Mouse (Mus musculus) lung, postnatal 0 days (tissue): ENCODE measurements around the gene Otub1. TPM values are rescaled to one million over a fixed set of nuclear protein-coding genes. Genes with fewer than 3 reads are reported as not detected.

ENCODE experiments used
- ATAC-seq: fragments of 200-750 bp; cut with Nextera tagmentation; 2 replicates; pipeline ENCODE4 v1.8.0; 2017; ENCODE audit warnings: moderate library complexity
- DNase-seq: peaks from one replicate; pipeline ENCODE4 v3.0.0-alpha.2; 2016; ENCODE audit warnings: low spot score
- H3K27ac ChIP-seq: fragments of 300-500 bp; sonication (generic); 2 replicates; pipeline ENCODE4 v1.5.1; 2014; ENCODE audit warnings: antibody characterized with exemption, mild to moderate bottlenecking, low read length, mixed read lengths
- H3K27me3 ChIP-seq: fragments of 300-500 bp; sonication (generic); replicated peaks from 2 replicates; pipeline ENCODE4 v1.6.1; 2014; ENCODE audit warnings: low read length, mixed read lengths; ENCODE audit not compliant: insufficient read depth
- H3K36me3 ChIP-seq: fragments of 300-500 bp; sonication (generic); 2 replicates; pipeline ENCODE4 v1.6.1; 2014; ENCODE audit warnings: low read length, mixed read lengths; ENCODE audit not compliant: insufficient read depth
- H3K4me1 ChIP-seq: fragments of 300-500 bp; sonication (generic); 2 replicates; pipeline ENCODE4 v1.6.1; 2014; ENCODE audit warnings: antibody characterized with exemption, low read depth, low read length, mixed read lengths; ENCODE audit not compliant: insufficient read depth
- H3K4me2 ChIP-seq: fragments of 300-500 bp; sonication (generic); replicated peaks from 2 replicates; pipeline ENCODE4 v1.6.1; 2014; ENCODE audit warnings: low read depth, mild to moderate bottlenecking, low read length, moderate library complexity, mixed read lengths
- H3K4me3 ChIP-seq: fragments of 300-500 bp; sonication (generic); 2 replicates; pipeline ENCODE4 v1.5.1; 2014; ENCODE audit warnings: low read depth, low read length
- H3K9ac ChIP-seq: fragments of 300-500 bp; sonication (generic); replicated peaks from 2 replicates; pipeline ENCODE4 v1.6.1; 2014; ENCODE audit warnings: low read depth, mild to moderate bottlenecking
- H3K9me3 ChIP-seq: fragments of 300-500 bp; sonication (generic); 2 replicates; pipeline ENCODE4 v1.6.1; 2016; ENCODE audit warnings: low read length, mixed read lengths
- CTCF ChIP-seq: IDR thresholded peaks from 2 replicates; pipeline ENCODE4 v1.5.1; 2016; ENCODE audit warnings: antibody characterized with exemption, mild to moderate bottlenecking
- EP300 ChIP-seq: IDR thresholded peaks from 2 replicates; pipeline ENCODE4 v1.6.1; 2016; ENCODE audit warnings: antibody characterized with exemption, mild to moderate bottlenecking, control low read depth
- WGBS: fragments of 180-500 bp; shearing (Covaris S2); extraction: QIAGEN DNeasy Blood & Tissue Kit; methylation state at CpG from one replicate; pipeline ENCODE4 v1.1.7; 2014; 5-methylcytosine and 5-hydroxymethylcytosine counted together
- polyA plus RNA-seq: library from polyadenylated mRNA; unstranded; fragments of >200 nt; fragmentation: Nextera tagmentation; extraction: Ambion mirVana; gene quantifications from 2 replicates; pipeline ENCODE4 v1.2.1, GENCODE M21; 2015

Gene Otub1
- polyA plus RNA-seq, 1 experiment from 2014 or later, result 119 TPM

GRCm38 (mm10) chr19:7182273-7182949, 23.7 kb downstream of the Otub1 start:
- Histone ChIP-seq H3K27me3 (no peaks in the 10 kb centered on the region; the same call in 1 of the 2 replicates), H3K4me1 (peaks cover 8% of the 10 kb centered on the region; the same call in 1 of the 2 replicates), H3K36me3 (no peaks in the 10 kb centered on the region), H3K4me3 (peak overlapping the region; percentile 21), H3K4me2 (peak overlapping the region; percentile 60), H3K9ac (no peak overlapping the region), H3K27ac (no peak overlapping the region), H3K9me3 (no peaks in the 10 kb centered on the region)
- TF ChIP-seq CTCF (no peak), EP300 (no peak)
- WGBS, result 5% methylated on average over 23 of the region's 23 CpGs
- DNase-seq (peak; percentile 80), ATAC-seq (peak; percentile 86)

- TF ChIP-seq CTCF (no peak), EP300 (no peak)
- no peaks in the 10 kb centered on the region for H3K9me3 ChIP-seq
- no peak overlapping the region for H3K9ac ChIP-seq
- H3K4me2 ChIP-seq, result no peak overlapping the region
- DNase-seq (no peak), ATAC-seq (no peak)
- H3K36me3 ChIP-seq, result no peaks in the 10 kb centered on the region
- peaks cover 8% of the 10 kb centered on the region; the same call in 1 of the 2 replicates for H3K4me1 ChIP-seq
- no peak overlapping the region for H3K27ac ChIP-seq
- H3K4me3 ChIP-seq, result no peak overlapping the region
- WGBS, result 70% methylated on average over 7 of the region's 7 CpGs
- no peaks in the 10 kb centered on the region; the same call in 1 of the 2 replicates for H3K27me3 ChIP-seq
These were observed 24.6 kb downstream of the Otub1 start for GRCm38 (mm10) chr19:7181496-7181895.

- WGBS, result 73% methylated on average over 8 of the region's 8 CpGs
- Histone ChIP-seq H3K4me1 (peaks cover 8% of the 10 kb centered on the region; the same call in 1 of the 2 replicates), H3K9ac (no peak overlapping the region), H3K27me3 (no peaks in the 10 kb centered on the region; the same call in 1 of the 2 replicates), H3K9me3 (no peaks in the 10 kb centered on the region), H3K4me2 (no peak overlapping the region), H3K36me3 (no peaks in the 10 kb centered on the region), H3K27ac (no peak overlapping the region), H3K4me3 (no peak overlapping the region)
- DNase-seq (no peak), ATAC-seq (no peak)
- TF ChIP-seq EP300, result no peak
- no peak for TF ChIP-seq CTCF
These were observed 25.2 kb downstream of the Otub1 start for GRCm38 (mm10) chr19:7180756-7181405.

- Histone ChIP-seq H3K27me3 (no peaks in the 10 kb centered on the region), H3K4me1 (peaks cover 8% of the 10 kb centered on the region; the same call in 1 of the 2 replicates), H3K4me2 (no peak overlapping the region), H3K9me3 (no peaks in the 10 kb centered on the region), H3K27ac (no peak overlapping the region), H3K36me3 (no peaks in the 10 kb centered on the region), H3K4me3 (no peak overlapping the region), H3K9ac (no peak overlapping the region)
- TF ChIP-seq CTCF (no peak), EP300 (no peak)
- DNase-seq, result no peak
- WGBS, result 57% methylated on average over 3 of the region's 3 CpGs
- no peak for ATAC-seq
These were observed 27.2 kb downstream of the Otub1 start for GRCm38 (mm10) chr19:7178841-7179452.

GRCm38 (mm10) chr19:7177804-7178511, 28.2 kb downstream of the Otub1 start:
- DNase-seq (no peak), ATAC-seq (no peak)
- H3K27me3 ChIP-seq, result no peaks in the 10 kb centered on the region
- no peaks in the 10 kb centered on the region for H3K36me3 ChIP-seq
- H3K4me2 ChIP-seq, result no peak overlapping the region
- TF ChIP-seq CTCF, result no peak
- TF ChIP-seq EP300, result no peak
- no peak overlapping the region for H3K4me3 ChIP-seq
- H3K9ac ChIP-seq, result no peak overlapping the region
- no peak overlapping the region for H3K27ac ChIP-seq
- H3K9me3 ChIP-seq, result no peaks in the 10 kb centered on the region
- H3K4me1 ChIP-seq, result peaks cover 8% of the 10 kb centered on the region; the same call in 1 of the 2 replicates
- 59% methylated on average over 13 of the region's 13 CpGs for WGBS
